ENCODE assay signal across 7 mouse cellular contexts in genomic region chr15:89373762-89374248, GRCm38 (mm10). TPM values are rescaled to one million over a fixed set of nuclear protein-coding genes. Genes with fewer than 3 reads are reported as not detected.
A peak's percentile ranks its signal among the peaks of the same experiment; 100 is the strongest.
DNase-seq lines count a peak whose midpoint lies in the region; ATAC-seq lines count a peak whose summit lies in the region.

Gene Sco2 (minus strand): TSS chr15:89373846.

- ATAC-seq in intestine, embryonic 15.5 days: peak; percentile 91

- H3K4me1 ChIP-seq in intestine, embryonic 15.5 days (replicated peaks): peaks cover 29% of the 10 kb centered on the region
- peaks cover 44% of the 10 kb centered on the region for H3K4me1 ChIP-seq in midbrain, embryonic 10.5 days

- DNase-seq in adrenal gland, adult 18-20 months (ENCODE audit: low spot score in 2 of 2): peak; percentile 94 to 97
- DNase-seq in embryo, embryonic 11 days: peak; percentile 95
- DNase-seq in gastrocnemius, postnatal 36 days: peak; percentile 92 to 95
- DNase-seq in left cerebral cortex, postnatal 25 days (ENCODE audit: low spot score in 2 of 2): peak; percentile 93
- peak; percentile 96 for DNase-seq in midbrain, embryonic 10.5 days (ENCODE audit: low spot score)
- DNase-seq in right cerebral cortex, postnatal 4 days: peak; percentile 99

- H3K36me3 ChIP-seq in intestine, embryonic 15.5 days: peaks cover 36% of the 10 kb centered on the region
- peaks cover 42% of the 10 kb centered on the region for H3K36me3 ChIP-seq in midbrain, embryonic 10.5 days

- H3K9ac ChIP-seq in intestine, embryonic 15.5 days: peak within 1 kb of the TSS; percentile 80

- no peaks in the 10 kb centered on the region for H3K9me3 ChIP-seq in intestine, embryonic 15.5 days
- no peaks in the 10 kb centered on the region for H3K9me3 ChIP-seq in midbrain, embryonic 10.5 days (replicated peaks)

- peaks cover 27% of the 10 kb centered on the region for H3K27me3 ChIP-seq in intestine, embryonic 15.5 days (replicated peaks)
- H3K27me3 ChIP-seq in midbrain, embryonic 10.5 days (ENCODE audit: low read depth, poor library complexity, severe bottlenecking): peaks cover 41% of the 10 kb centered on the region

- peak within 1 kb of the TSS; percentile 86 for H3K4me2 ChIP-seq in intestine, embryonic 15.5 days (replicated peaks)

- intact Hi-C loops in gastrocnemius, postnatal 36 days (cut with DNase I): loop anchor here (5.0 kb wide), 1 partner anchor 53 kb away; the partner anchor contains the start of genes C730034F03Rik, Chkb, Cpt1b and Gm44502
- intact Hi-C loops in left cerebral cortex, postnatal 25 days (cut with DNase I): loop anchor here (2.0 kb wide), 1 partner anchor 19 kb away; the partner anchor contains the start of genes Lmf2 and Ncaph2

- under 1% methylated on average over 42 of the region's 42 CpGs for WGBS in intestine, embryonic 15.5 days
- under 1% methylated on average over 42 of the region's 42 CpGs for WGBS in midbrain, embryonic 10.5 days

- H3K4me3 ChIP-seq in intestine, embryonic 15.5 days (replicated peaks): peak within 1 kb of the TSS; percentile 75
- peak within 1 kb of the TSS; percentile 76 for H3K4me3 ChIP-seq in midbrain, embryonic 10.5 days

- H3K27ac ChIP-seq in intestine, embryonic 15.5 days: peak within 1 kb of the TSS; percentile 93
- peak within 1 kb of the TSS; percentile 95 for H3K27ac ChIP-seq in midbrain, embryonic 10.5 days (replicated peaks)

RNA-seq across cellular contexts. Expression of gene Sco2, which starts in this region (rescaled TPM):
- total RNA-seq in adrenal gland, adult 18-20 months (2021): 10 to 100 TPM; 31.9 to 33.3 TPM
- total RNA-seq in gastrocnemius, postnatal 36 days (2021): 10 to 100 TPM; 12.0 to 19.1 TPM
- 10.4 and 12.8 TPM in 2 replicates for polyA plus RNA-seq in intestine, embryonic 15.5 days (2015; fragmentation: Nextera tagmentation; extraction: Ambion mirVana)
- total RNA-seq in left cerebral cortex, postnatal 25 days (2021): 10 to 100 TPM; 25.3 to 26.8 TPM
- polyA plus RNA-seq in midbrain, embryonic 10.5 days (2016; fragmentation: Nextera tagmentation; extraction: Ambion mirVana): 6.4 and 7.1 TPM in 2 replicates

Comparison
In these comparisons a context has a peak if more than half of its experiments do, and no peak if none do; other contexts are left out.
1. Peak in every context shown above with its lines: DNase-seq, ATAC-seq, H3K4me3 ChIP-seq and H3K27ac ChIP-seq.